Mouse (Mus musculus) cerebellum, postnatal 14 days (tissue): ENCODE data around the gene Gdpd2.

ENCODE experiments used
- DNase-seq, 2 experiments: peaks; one replicate each; pipeline ENCODE4 v3.0.0; 2021; ENCODE audit warnings: mixed read lengths in 2 of 2

Gene Gdpd2

GRCm38 (mm10) chrX:100777655-100778234 lies 48.1 kb downstream of the Gdpd2 start:
- DNase-seq = peak in 1 of 2 experiments; percentile 25

DNA sequence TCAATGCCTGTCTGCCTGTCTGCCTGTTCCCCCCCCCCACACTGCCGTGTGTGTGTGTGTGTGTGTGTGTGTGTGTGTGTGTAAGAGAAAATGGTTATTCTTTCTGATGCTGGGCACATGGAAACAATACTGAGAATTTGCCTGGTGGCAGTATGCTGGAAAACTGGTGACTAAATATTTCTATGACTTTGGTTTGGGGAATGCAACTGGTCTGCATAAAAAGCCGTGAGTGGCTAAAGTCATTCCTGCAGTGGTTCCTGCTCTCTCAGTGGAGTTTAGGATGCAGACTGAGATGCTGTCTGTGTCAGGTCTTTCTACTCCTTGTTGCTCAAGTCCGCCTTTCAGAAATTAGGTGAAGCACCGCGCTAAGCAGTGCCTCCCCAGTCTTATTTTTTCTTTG lies 48.7 kb downstream of the Gdpd2 start:
- no peak for DNase-seq
